Mouse (Mus musculus) heart, adult 18-20 months (tissue): ENCODE data around the gene Gp1ba. TPM values are rescaled to one million over a fixed set of nuclear protein-coding genes. Genes with fewer than 3 reads are reported as not detected.

Source experiments
- DNase-seq, 2 experiments: peaks; one replicate each; pipeline ENCODE4 v3.0.0; 2021 to 2022; ENCODE audit warnings: mixed read lengths in 1 of 2
- total RNA-seq, 2 experiments: library from RNA; stranded (reverse); gene quantifications; 2 replicates each; pipeline ENCODE4 v1.2.3; 2021

Gp1ba gene
- total RNA-seq, 2 experiments from 2014 or later: 0.21 to 0.35 TPM

- DNase-seq: peak; percentile 75 to 77
Measured at GRCm38 (mm10) chr11:70653345-70654197, 14.6 kb downstream of the Gp1ba start.

- peak; percentile 81 to 83 for DNase-seq
Measured at GRCm38 (mm10) chr11:70654198-70654922, 15.4 kb downstream of the Gp1ba start, which contains the start of gene Pfn1. TSS of gene Pfn1 (minus strand) at chr11:70654644.

GRCm38 (mm10) chr11:70654923-70655570 lies 16.1 kb downstream of the Gp1ba start:
- peak; percentile 89 to 90 for DNase-seq

GRCm38 (mm10) chr11:70655571-70656455 lies 16.9 kb downstream of the Gp1ba start:
- peak; percentile 73 to 74 for DNase-seq

GRCm38 (mm10) chr11:70656456-70656927 lies 17.6 kb downstream of the Gp1ba start:
- DNase-seq: peak; percentile 87 to 88

- peak; percentile 52 to 55 for DNase-seq
Measured at GRCm38 (mm10) chr11:70656964-70657363, 18.0 kb downstream of the Gp1ba start, which contains the start of gene Eno3. TSS of gene Eno3 (plus strand) at chr11:70657202.

- DNase-seq: no peak
Measured at GRCm38 (mm10) chr11:70657573-70657972, 18.7 kb downstream of the Gp1ba start.

- no peak for DNase-seq
Measured at GRCm38 (mm10) chr11:70657991-70658390, 19.1 kb downstream of the Gp1ba start.

- no peak for DNase-seq
Measured at GRCm38 (mm10) chr11:70658521-70658920, 19.6 kb downstream of the Gp1ba start.

GRCm38 (mm10) chr11:70658942-70659341 lies 20.0 kb downstream of the Gp1ba start:
- no peak for DNase-seq

- no peak for DNase-seq
Measured at GRCm38 (mm10) chr11:70660571-70660970, 21.6 kb downstream of the Gp1ba start.

GRCm38 (mm10) chr11:70663101-70663500 lies 24.2 kb downstream of the Gp1ba start:
- no peak for DNase-seq

- peak; percentile 61 to 75 for DNase-seq
Measured at GRCm38 (mm10) chr11:70663957-70664356, 25.0 kb downstream of the Gp1ba start.

GRCm38 (mm10) chr11:70664741-70665140 lies 25.8 kb downstream of the Gp1ba start:
- DNase-seq: no peak

GRCm38 (mm10) chr11:70666687-70667086 lies 27.8 kb downstream of the Gp1ba start:
- DNase-seq: no peak

GRCm38 (mm10) chr11:70667271-70668150 lies 28.6 kb downstream of the Gp1ba start:
- no peak for DNase-seq

- no peak for DNase-seq
Measured at GRCm38 (mm10) chr11:70668335-70668770, 29.4 kb downstream of the Gp1ba start.

GRCm38 (mm10) chr11:70668771-70669505 lies 30.0 kb downstream of the Gp1ba start, which contains the start of gene Spag7:
TSS of gene Spag7 (minus strand) at chr11:70669416.
- DNase-seq: peak; percentile 99 to 100
